Mouse (Mus musculus) ES-Bruce4 (cell line): ENCODE measurements around the gene Ntf3.

Source experiments
- CTCF ChIP-seq: IDR thresholded peaks from one replicate; pipeline ENCODE4 v1.8.1; 2011; ENCODE audit warnings: low read depth, low read length
- EP300 ChIP-seq: IDR thresholded peaks from 2 replicates; pipeline ENCODE4 v1.6.1; 2011; ENCODE audit warnings: low read depth, low read length; ENCODE audit not compliant: insufficient read depth
- POLR2A ChIP-seq: IDR thresholded peaks from one replicate; pipeline ENCODE4 v1.8.1; 2011; ENCODE audit warnings: low read length; ENCODE audit not compliant: insufficient read depth

- TF ChIP-seq CTCF (no peak), EP300 (no peak), POLR2A (no peak)
Measured at GRCm38 (mm10) chr6:126080531-126080930, 86.2 kb downstream of the Ntf3 start.
